Mouse (Mus musculus) E14TG2a.4 (cell line): ENCODE data around the gene Pim2.

Source experiments
- CTCF ChIP-seq: conservative IDR thresholded peaks from 2 replicates; pipeline ENCODE4 v1.5.1; 2014; ENCODE audit warnings: low read length
- POU5F1 ChIP-seq: IDR thresholded peaks from 2 replicates; pipeline ENCODE4 v1.6.1; 2014; ENCODE audit warnings: low read length, borderline replicate concordance

DNA sequence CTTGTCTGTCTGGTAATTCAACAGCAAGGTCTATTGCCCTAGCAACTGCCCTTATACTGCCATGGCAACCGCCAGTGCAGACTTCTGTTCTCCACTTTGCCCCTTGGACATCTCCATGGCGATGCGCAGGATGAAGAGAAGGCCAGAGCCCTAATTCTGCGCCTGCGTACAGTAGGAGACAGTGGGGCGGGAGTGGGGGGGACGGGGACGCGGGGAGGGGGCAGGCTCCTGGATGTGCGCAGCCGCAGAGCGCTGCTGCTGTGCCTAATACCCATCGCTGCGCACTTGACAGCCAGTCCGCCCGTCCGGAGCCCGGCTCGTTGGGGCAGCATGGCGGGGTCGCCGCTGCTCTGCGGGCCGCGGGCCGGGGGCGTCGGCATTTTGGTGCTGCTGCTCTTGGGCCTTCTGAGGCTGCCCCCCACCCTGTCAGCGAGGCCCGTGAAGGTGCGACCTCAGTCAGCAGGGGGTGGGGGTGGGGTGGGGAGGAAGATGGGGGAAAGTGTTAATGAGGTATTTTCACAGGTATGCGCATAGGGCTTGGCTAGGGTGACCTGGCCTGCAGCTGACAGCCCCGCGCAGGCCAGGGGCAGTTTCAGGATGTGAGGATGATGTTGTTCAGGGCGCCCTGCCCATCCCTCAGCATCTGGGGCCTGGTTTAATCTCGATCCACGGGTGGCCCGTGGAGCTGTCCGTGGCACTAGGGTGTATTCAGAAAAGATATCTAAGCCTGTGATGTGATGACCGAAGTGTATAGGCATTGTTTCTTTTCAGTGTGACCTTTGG is 41.7 kb downstream of the Pim2 start, which contains the start of gene Pcsk1n:
- no peak for TF ChIP-seq CTCF
- TF ChIP-seq POU5F1 = no peak
